8 mouse cellular contexts compared by ENCODE assay signal in genomic region chr3:102023337-102023736, GRCm38 (mm10). TPM values are rescaled to one million over a fixed set of nuclear protein-coding genes. Genes with fewer than 3 reads are reported as not detected.
A peak's percentile ranks its signal among the peaks of the same experiment; 100 is the strongest.
DNase-seq lines count a peak whose midpoint lies in the region; ATAC-seq and TF ChIP-seq lines count a peak whose summit lies in the region.

No protein-coding gene starts in this region.

- no peak overlapping the region for H3K27ac ChIP-seq in ES-Bruce4 (ENCODE audit: insufficient read depth, low read length)
- peak overlapping the region; percentile 83; the same call in 1 of the 2 replicates for H3K27ac ChIP-seq in forebrain, embryonic 13.5 days
- no peak overlapping the region for H3K27ac ChIP-seq in liver, embryonic 14.5 days
- H3K27ac ChIP-seq in thymus, adult 2 months (ENCODE audit: control insufficient read depth, insufficient read depth, low read length) = no peak overlapping the region

- H3K4me2 ChIP-seq in forebrain, embryonic 13.5 days = peak overlapping the region; percentile 61
- H3K4me2 ChIP-seq in liver, embryonic 14.5 days (ENCODE audit: low read depth) = peak overlapping the region; percentile 46

- ATAC-seq in forebrain, embryonic 13.5 days = peak; percentile 55
- ATAC-seq in liver, embryonic 14.5 days (ENCODE audit: insufficient read depth) = no peak
- no peak for ATAC-seq in frontal cortex, adult (ENCODE audit: low TSS enrichment)

- H3K9ac ChIP-seq in ES-Bruce4 (ENCODE audit: low read depth, poor library complexity, severe bottlenecking) = no peak overlapping the region
- peak overlapping the region; percentile 46 for H3K9ac ChIP-seq in forebrain, embryonic 13.5 days
- no peak overlapping the region for H3K9ac ChIP-seq in liver, embryonic 14.5 days (replicated peaks)

- H3K36me3 ChIP-seq in ES-Bruce4 (ENCODE audit: control insufficient read depth, insufficient read depth, low read length, poor library complexity, severe bottlenecking) = no peaks in the 10 kb centered on the region
- no peaks in the 10 kb centered on the region for H3K36me3 ChIP-seq in forebrain, embryonic 13.5 days (ENCODE audit: poor library complexity, severe bottlenecking)
- no peaks in the 10 kb centered on the region for H3K36me3 ChIP-seq in liver, embryonic 14.5 days (replicated peaks; ENCODE audit: control insufficient read depth, insufficient read depth, low read depth)
- no peaks in the 10 kb centered on the region for H3K36me3 ChIP-seq in thymus, adult 2 months (ENCODE audit: control insufficient read depth, insufficient read depth, low read length)

- H3K4me1 ChIP-seq in ES-Bruce4 (ENCODE audit: control insufficient read depth, insufficient read depth, low read length) = peaks cover 4% of the 10 kb centered on the region
- H3K4me1 ChIP-seq in forebrain, embryonic 13.5 days = peaks cover 42% of the 10 kb centered on the region
- H3K4me1 ChIP-seq in liver, embryonic 14.5 days (replicated peaks; ENCODE audit: control insufficient read depth in 2 of 2, insufficient read depth in 2 of 2, low read length in 1 of 2) = no peaks in the 10 kb centered on the region; a peak in 1 of 4 replicates
- H3K4me1 ChIP-seq in thymus, adult 2 months (replicated peaks; ENCODE audit: control insufficient read depth, insufficient read depth, low read length) = no peaks in the 10 kb centered on the region

- TF ChIP-seq EP300 in ES-Bruce4 (IDR thresholded peaks at IDR 0.05; ENCODE audit: insufficient read depth, low read depth, low read length) = no peak
- TF ChIP-seq EP300 in liver, embryonic 14.5 days (IDR thresholded peaks at IDR 0.05; ENCODE audit: low read depth) = no peak

- peak overlapping the region; percentile 21 for H3K4me3 ChIP-seq in ES-Bruce4 (ENCODE audit: low read depth, low read length)
- peak overlapping the region; percentile 31 for H3K4me3 ChIP-seq in forebrain, embryonic 13.5 days
- H3K4me3 ChIP-seq in liver, embryonic 14.5 days (ENCODE audit: insufficient read depth in 1 of 2, low read depth in 2 of 2, low read length in 2 of 2) = no peak overlapping the region
- no peak overlapping the region for H3K4me3 ChIP-seq in thymus, adult 2 months (ENCODE audit: control insufficient read depth, insufficient read depth, low read length)

- DNase-seq in cerebellum, postnatal 14 days = peak; percentile 79 to 87
- DNase-seq in cerebellum, adult 11 months = no peak
- no peak for DNase-seq in liver, embryonic 14.5 days (ENCODE audit: low read depth in 3 of 3, low spot score in 3 of 3)
- DNase-seq in thymus, adult 2 months = no peak
- no peak for DNase-seq in urinary bladder, postnatal 14 days (ENCODE audit: low spot score)

- TF ChIP-seq POLR2A in ES-Bruce4 (IDR thresholded peaks at IDR 0.05; ENCODE audit: insufficient read depth, low read length) = no peak
- no peak for TF ChIP-seq POLR2A in thymus, adult 2 months (IDR thresholded peaks at IDR 0.05; ENCODE audit: control insufficient read depth, extremely low read depth, insufficient read depth, low read length, poor library complexity)

- H3K9me3 ChIP-seq in ES-Bruce4 (replicated peaks; ENCODE audit: control insufficient read depth, insufficient read depth, low read length, poor library complexity, severe bottlenecking) = no peaks in the 10 kb centered on the region
- no peaks in the 10 kb centered on the region for H3K9me3 ChIP-seq in forebrain, embryonic 13.5 days (replicated peaks)
- no peaks in the 10 kb centered on the region for H3K9me3 ChIP-seq in liver, embryonic 14.5 days (ENCODE audit: control insufficient read depth, low read length)

- no peak for TF ChIP-seq CTCF in ES-Bruce4 (IDR thresholded peaks at IDR 0.05; ENCODE audit: low read depth, low read length)
- TF ChIP-seq CTCF in liver, embryonic 14.5 days (IDR thresholded peaks at IDR 0.05; ENCODE audit: low read depth) = no peak
- no peak for TF ChIP-seq CTCF in thymus, adult 2 months (IDR thresholded peaks at IDR 0.05; ENCODE audit: borderline replicate concordance, control insufficient read depth, extremely low read depth, insufficient read depth, low read length, poor library complexity)

- no peaks in the 10 kb centered on the region for H3K27me3 ChIP-seq in ES-Bruce4 (ENCODE audit: control insufficient read depth, insufficient read depth, low read length, poor library complexity, severe bottlenecking)
- H3K27me3 ChIP-seq in forebrain, embryonic 13.5 days = peaks cover 8% of the 10 kb centered on the region
- peaks cover 21% of the 10 kb centered on the region for H3K27me3 ChIP-seq in liver, embryonic 14.5 days (ENCODE audit: control insufficient read depth, insufficient read depth, low read length)
- peaks cover 5% of the 10 kb centered on the region; the same call in 1 of the 2 replicates for H3K27me3 ChIP-seq in thymus, adult 2 months (ENCODE audit: control insufficient read depth, insufficient read depth, low read length)

- under 1% methylated on average over 31 of the region's 31 CpGs for WGBS in forebrain, embryonic 13.5 days
- WGBS in liver, embryonic 14.5 days (ENCODE audit: insufficient replicate concordance) = 1% methylated on average over 30 of the region's 31 CpGs
- 7% methylated on average over 31 of the region's 31 CpGs for WGBS in thymus, adult 2 months

RNA-seq across cellular contexts. Expression of gene Nhlh2, which starts 13.5 kb away (rescaled TPM):
- not detected in 2 replicates for polyA plus RNA-seq in ES-Bruce4 (2011; ENCODE audit: insufficient read depth, insufficient read length, low read depth, missing spikeins)
- 34.4 and 44.4 TPM in 2 replicates for polyA plus RNA-seq in forebrain, embryonic 13.5 days (2015; fragmentation: Nextera tagmentation; extraction: Ambion mirVana)
- polyA plus RNA-seq in liver, embryonic 14.5 days (2012; rRNA removed) = 0.02 TPM in 1 of 2 replicates, not detected in the other
- polyA plus RNA-seq in liver, embryonic 14.5 days (2014; fragmentation: Nextera tagmentation; extraction: Ambion mirVana) = not detected in 2 replicates
- polyA plus RNA-seq in thymus, adult 2 months (2012; rRNA removed) = 0.03 TPM in 1 of 2 replicates, not detected in the other

Comparison
In these comparisons a context has a peak if more than half of its experiments do, and no peak if none do; other contexts are left out.
1. DNase-seq: peak in cerebellum, postnatal 14 days (2 of 2); none in cerebellum, adult 11 months (single experiment), liver, embryonic 14.5 days (0 of 3), thymus, adult 2 months (single experiment) and urinary bladder, postnatal 14 days (single experiment).
2. H3K4me3 ChIP-seq: peak in ES-Bruce4 (single experiment) and forebrain, embryonic 13.5 days (single experiment); none in liver, embryonic 14.5 days (0 of 2) and thymus, adult 2 months (single experiment).
3. RNA of gene Nhlh2, which starts 13.5 kb away (polyA plus RNA-seq): 34.4 to 44.4 TPM in forebrain, embryonic 13.5 days; 0.03 TPM in thymus, adult 2 months, 0.02 TPM in liver, embryonic 14.5 days and not detected in ES-Bruce4; every median in the first group is over 10 times any median in the second.